Mouse (Mus musculus) erythroblast, embryonic 14.5 days (primary cell): ENCODE data around the gene Alpk1.

Source experiments
- GATA1 ChIP-seq: IDR thresholded peaks from 2 replicates; pipeline ENCODE4 v1.6.1; 2012; ENCODE audit warnings: low read length, inconsistent platforms, mixed read lengths
- TAL1 ChIP-seq: IDR thresholded peaks from 3 replicates; pipeline ENCODE4 v1.6.1; 2012; ENCODE audit warnings: low read length, inconsistent platforms, mixed read lengths

DNA sequence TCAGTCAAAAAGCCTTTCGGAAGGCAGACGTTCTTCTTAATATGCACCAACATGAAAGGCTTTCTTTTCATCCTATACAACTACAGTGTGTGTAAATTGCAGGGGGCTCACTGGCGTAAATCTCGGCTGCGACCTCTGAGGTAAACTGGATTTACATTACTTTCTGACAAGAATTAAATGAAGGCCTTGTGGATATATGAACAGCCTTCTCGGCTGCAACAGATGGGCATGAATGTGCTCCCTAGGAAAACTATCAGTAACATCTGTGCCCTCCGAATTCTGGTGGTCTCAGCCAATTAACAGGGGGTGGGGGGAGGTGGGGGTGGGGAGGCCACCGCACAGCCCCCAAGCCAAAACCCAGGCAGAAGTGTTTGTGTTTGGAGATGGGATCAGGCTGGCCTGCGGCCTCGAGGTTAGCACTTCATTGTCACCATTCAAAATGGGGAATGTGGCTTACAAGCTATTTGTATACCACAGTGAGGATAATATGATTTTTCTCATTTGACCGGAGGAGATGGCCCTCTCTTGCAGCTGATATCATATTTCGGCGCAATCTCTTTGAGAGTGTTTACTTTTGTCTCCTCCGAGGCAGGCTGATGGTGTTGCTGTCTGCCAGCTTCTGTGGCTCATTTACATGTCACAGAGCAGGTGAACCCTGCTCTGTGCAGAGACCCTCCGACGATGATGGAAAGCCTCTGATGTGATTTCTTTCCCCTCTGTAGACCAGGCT is 34.3 kb downstream of the Alpk1 start:
- TF ChIP-seq GATA1 (no peak), TAL1 (no peak)
